Comparison of ENCODE assay signal across 10 mouse cellular contexts in the genomic region with DNA sequence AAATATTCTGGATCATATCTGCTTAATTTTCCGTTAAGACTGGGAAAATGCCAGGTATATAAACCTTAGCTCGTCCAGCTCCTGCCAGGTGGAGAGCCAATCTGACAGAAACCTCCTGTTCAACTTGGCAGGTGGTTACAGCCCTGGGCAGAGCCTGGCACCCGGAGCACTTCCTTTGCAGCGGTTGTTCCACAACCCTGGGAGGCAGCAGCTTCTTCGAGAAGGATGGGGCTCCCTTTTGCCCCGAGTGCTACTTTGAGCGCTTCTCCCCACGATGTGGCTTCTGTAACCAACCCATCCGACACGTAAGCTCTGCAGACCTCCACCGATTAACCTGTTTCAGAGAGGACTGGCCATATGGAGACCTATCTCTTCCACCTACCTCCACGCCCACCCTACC. TPM values are rescaled to one million over a fixed set of nuclear protein-coding genes. Genes with fewer than 3 reads are reported as not detected.
DNase-seq lines count a peak whose midpoint lies in the region; ATAC-seq and TF ChIP-seq lines count a peak whose summit lies in the region.
"Had no signal": no experiment of that assay in that cellular context is flagged by ENCODE, and none has a peak within 500 bp of the region (broad histone marks: within the 10 kb centered on the region; RNA-seq: fewer than 3 reads in every experiment).

No protein-coding gene starts in this region.

- H3K27me3 ChIP-seq in forebrain, postnatal 0 days (ENCODE audit: insufficient read depth, low read length), result peaks cover 5% of the 10 kb centered on the region; the same call in 1 of the 2 replicates
- peaks cover 4% of the 10 kb centered on the region; the same call in 1 of the 2 replicates for H3K27me3 ChIP-seq in midbrain, embryonic 14.5 days (ENCODE audit: control insufficient read depth, insufficient read depth, low read length)

- H3K9me3 ChIP-seq in forebrain, postnatal 0 days (ENCODE audit: low read length), result no peaks in the 10 kb centered on the region
- H3K9me3 ChIP-seq in midbrain, embryonic 14.5 days (ENCODE audit: control insufficient read depth, low read length), result no peaks in the 10 kb centered on the region

- H3K36me3 ChIP-seq in forebrain, postnatal 0 days (ENCODE audit: insufficient read depth), result peaks cover 8% of the 10 kb centered on the region; the same call in 1 of the 2 replicates
- no peaks in the 10 kb centered on the region for H3K36me3 ChIP-seq in midbrain, embryonic 14.5 days (ENCODE audit: control insufficient read depth, insufficient read depth, low read length)

- 48% methylated on average over 12 of the region's 12 CpGs for WGBS in forebrain, postnatal 0 days
- WGBS in midbrain, embryonic 14.5 days, result 47% methylated on average over 12 of the region's 12 CpGs

- DNase-seq in cerebellum, adult 18-20 months, result peak; percentile 47 to 61
- no peak for DNase-seq in cerebellum, adult 11 months
- DNase-seq in brain, adult 2 months (ENCODE audit: low read depth, low spot score), result peak; percentile 75
- no peak for DNase-seq in forebrain, postnatal 0 days
- DNase-seq in midbrain, embryonic 14.5 days, result no peak
- DNase-seq in embryo, embryonic 11 days, result no peak
- DNase-seq in left cerebral cortex, postnatal 25 days (ENCODE audit: low spot score in 2 of 2), result no peak
- DNase-seq in left cerebral cortex, adult 2 months (ENCODE audit: extremely low spot score in 1 of 2, low spot score in 2 of 2), result no peak
- DNase-seq: kidney, adult 11 months had no signal

- H3K27ac ChIP-seq in forebrain, postnatal 0 days (ENCODE audit: low read depth, low read length), result no peak overlapping the region
- no peak overlapping the region for H3K27ac ChIP-seq in midbrain, embryonic 14.5 days (replicated peaks; ENCODE audit: low read depth, low read length)
- no peak overlapping the region for H3K27ac ChIP-seq in left cerebral cortex, adult 2 months

- no peak for TF ChIP-seq CTCF in forebrain, postnatal 0 days (IDR thresholded peaks at IDR 0.05; ENCODE audit: low read depth)
- no peak for TF ChIP-seq CTCF in left cerebral cortex, adult 2 months (IDR thresholded peaks at IDR 0.05)

- ATAC-seq in forebrain, postnatal 0 days, result no peak
- ATAC-seq in midbrain, embryonic 14.5 days (ENCODE audit: low FRiP score, low TSS enrichment), result no peak

- H3K9ac ChIP-seq in forebrain, postnatal 0 days, result no peak overlapping the region
- H3K9ac ChIP-seq in midbrain, embryonic 14.5 days (replicated peaks; ENCODE audit: low read length), result no peak overlapping the region

- peak overlapping the region; percentile 24; the same call in 1 of the 2 replicates for H3K4me3 ChIP-seq in forebrain, postnatal 0 days (ENCODE audit: low read depth, low read length)
- no peak overlapping the region for H3K4me3 ChIP-seq in midbrain, embryonic 14.5 days (replicated peaks; ENCODE audit: low read depth, low read length)
- H3K4me3 ChIP-seq in left cerebral cortex, adult 2 months, result no peak overlapping the region
- H3K4me3 ChIP-seq: erythroblast, embryonic 14.5 days had no signal

- H3K4me2 ChIP-seq in forebrain, postnatal 0 days (ENCODE audit: low read depth), result peak overlapping the region; percentile 55
- peak overlapping the region; percentile 58 for H3K4me2 ChIP-seq in midbrain, embryonic 14.5 days (ENCODE audit: low read length)

- 0 out of 2 replicates have a peak, but pooled peaks cover 4% of the 10 kb centered on the region for H3K4me1 ChIP-seq in forebrain, postnatal 0 days (ENCODE audit: insufficient read depth)
- H3K4me1 ChIP-seq in midbrain, embryonic 14.5 days (ENCODE audit: control insufficient read depth, insufficient read depth, low read length), result 0 out of 2 replicates have a peak, but pooled peaks cover 6% of the 10 kb centered on the region

- intact Hi-C loops in left cerebral cortex, postnatal 25 days (cut with DNase I), result no loop called here
- intact Hi-C loops in left cerebral cortex, adult 2 months (cut with DNase I), result loop anchor here (5.0 kb wide), 1 partner anchor 45 kb away; a partner anchor contains a TSS

RNA-seq across cellular contexts. Expression of a gene that starts 5.3 kb away (rescaled TPM):
- total RNA-seq in forebrain, postnatal 0 days (2014; rRNA removed), result 9.4 and 9.7 TPM in 2 replicates
- polyA plus RNA-seq in forebrain, postnatal 0 days (2015; fragmentation: Nextera tagmentation; extraction: Ambion mirVana), result 18.5 and 22.1 TPM in 2 replicates
- polyA plus RNA-seq in midbrain, embryonic 14.5 days (2014; fragmentation: Nextera tagmentation; extraction: Ambion mirVana), result 10.8 and 20.2 TPM in 2 replicates
- 10 to 100 TPM; 18.6 to 22.6 TPM for total RNA-seq in left cerebral cortex, postnatal 25 days (2021)
- 10 to 100 TPM; 18.9 to 22.2 TPM for total RNA-seq in left cerebral cortex, adult 2 months (2021)

RNA-seq across cellular contexts. Expression of a gene that starts 13.5 kb away (rescaled TPM):
- total RNA-seq in forebrain, postnatal 0 days (2014; rRNA removed), result not detected in 2 replicates
- 0.10 TPM in 1 of 2 replicates, not detected in the other for polyA plus RNA-seq in forebrain, postnatal 0 days (2015; fragmentation: Nextera tagmentation; extraction: Ambion mirVana)
- 0.31 TPM in 1 of 2 replicates, not detected in the other for polyA plus RNA-seq in midbrain, embryonic 14.5 days (2014; fragmentation: Nextera tagmentation; extraction: Ambion mirVana)
- total RNA-seq in left cerebral cortex, postnatal 25 days (2021), result not detected
- total RNA-seq in left cerebral cortex, adult 2 months (2021), result not detected

RNA-seq across cellular contexts. Expression of a gene that starts 14.1 kb away (rescaled TPM):
- 5.2 and 6.7 TPM in 2 replicates for total RNA-seq in forebrain, postnatal 0 days (2014; rRNA removed)
- 3.9 and 4.6 TPM in 2 replicates for polyA plus RNA-seq in forebrain, postnatal 0 days (2015; fragmentation: Nextera tagmentation; extraction: Ambion mirVana)
- 9.1 and 11.5 TPM in 2 replicates for polyA plus RNA-seq in midbrain, embryonic 14.5 days (2014; fragmentation: Nextera tagmentation; extraction: Ambion mirVana)
- 1 to 10 TPM; 3.3 to 3.9 TPM for total RNA-seq in left cerebral cortex, postnatal 25 days (2021)
- total RNA-seq in left cerebral cortex, adult 2 months (2021), result 1 to 10 TPM; 3.3 to 4.2 TPM

RNA-seq across cellular contexts. Expression of a gene that starts 14.8 kb away (rescaled TPM):
- 12.8 and 17.8 TPM in 2 replicates for total RNA-seq in forebrain, postnatal 0 days (2014; rRNA removed)
- polyA plus RNA-seq in forebrain, postnatal 0 days (2015; fragmentation: Nextera tagmentation; extraction: Ambion mirVana), result 13.4 and 15.4 TPM in 2 replicates
- 8.3 and 10.2 TPM in 2 replicates for polyA plus RNA-seq in midbrain, embryonic 14.5 days (2014; fragmentation: Nextera tagmentation; extraction: Ambion mirVana)
- 10 to 100 TPM; 13.0 to 13.4 TPM for total RNA-seq in left cerebral cortex, postnatal 25 days (2021)
- total RNA-seq in left cerebral cortex, adult 2 months (2021), result 10 to 100 TPM; 12.3 to 13.6 TPM

RNA-seq across cellular contexts. Expression of a gene that starts 45.8 kb away (rescaled TPM):
- 1.4 and 5.0 TPM in 2 replicates for total RNA-seq in forebrain, postnatal 0 days (2014; rRNA removed)
- 4.5 TPM in 2 replicates for polyA plus RNA-seq in forebrain, postnatal 0 days (2015; fragmentation: Nextera tagmentation; extraction: Ambion mirVana)
- polyA plus RNA-seq in midbrain, embryonic 14.5 days (2014; fragmentation: Nextera tagmentation; extraction: Ambion mirVana), result not detected in 2 replicates
- 10 to 100 TPM in 1 of 2 experiments, 1 to 10 TPM in 1; 8.2 to 11.2 TPM for total RNA-seq in left cerebral cortex, postnatal 25 days (2021)
- 1 to 10 TPM; 7.5 to 9.8 TPM for total RNA-seq in left cerebral cortex, adult 2 months (2021)
- polyA plus RNA-seq: erythroblast, embryonic 14.5 days had no signal

Comparison
In these comparisons a context has a peak if more than half of its experiments do, and no peak if none do; other contexts are left out.
1. DNase-seq: peak in cerebellum, adult 18-20 months (2 of 2) and brain, adult 2 months (single experiment); none in cerebellum, adult 11 months (single experiment), forebrain, postnatal 0 days (single experiment), midbrain, embryonic 14.5 days (single experiment), embryo, embryonic 11 days (single experiment), left cerebral cortex, postnatal 25 days (0 of 2) and left cerebral cortex, adult 2 months (0 of 2).